Mouse (Mus musculus) activated CD4-positive, CD25-positive, alpha-beta regulatory T cell, adult 4 months (primary cell): ENCODE results near the gene Lyl1. TPM values are rescaled to one million over a fixed set of nuclear protein-coding genes. Genes with fewer than 3 reads are reported as not detected.

Source experiments
- ATAC-seq: one replicate; pipeline ENCODE4 v1.8.0; 2017
- polyA plus RNA-seq, 2 experiments: library from polyadenylated mRNA; unstranded; fragments of 100-300 nt; shearing (Covaris generic); gene quantifications; one replicate each; pipeline ENCODE4 v1.2.1; 2017

The Lyl1 gene
- polyA plus RNA-seq, 2 experiments from 2014 or later: 0.85 to 1.2 TPM

DNA sequence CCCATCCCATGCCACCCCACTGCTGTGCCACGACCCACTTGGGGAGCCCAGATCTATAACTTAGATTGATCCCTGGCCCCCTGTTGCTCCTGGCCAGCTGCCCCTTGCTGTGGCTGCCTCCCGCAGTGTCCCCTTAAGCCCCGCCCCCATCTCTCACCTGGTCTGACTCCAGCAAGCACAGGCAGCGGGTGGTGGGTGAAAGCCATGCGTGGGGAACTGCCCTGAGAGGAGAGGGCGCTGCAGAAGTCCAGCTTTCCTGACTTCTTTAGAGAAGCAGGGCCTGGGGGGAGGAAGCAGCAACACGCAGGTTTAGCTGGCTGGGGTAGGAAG is 22.3 kb downstream of the Lyl1 start:
- ATAC-seq: no peak

DNA sequence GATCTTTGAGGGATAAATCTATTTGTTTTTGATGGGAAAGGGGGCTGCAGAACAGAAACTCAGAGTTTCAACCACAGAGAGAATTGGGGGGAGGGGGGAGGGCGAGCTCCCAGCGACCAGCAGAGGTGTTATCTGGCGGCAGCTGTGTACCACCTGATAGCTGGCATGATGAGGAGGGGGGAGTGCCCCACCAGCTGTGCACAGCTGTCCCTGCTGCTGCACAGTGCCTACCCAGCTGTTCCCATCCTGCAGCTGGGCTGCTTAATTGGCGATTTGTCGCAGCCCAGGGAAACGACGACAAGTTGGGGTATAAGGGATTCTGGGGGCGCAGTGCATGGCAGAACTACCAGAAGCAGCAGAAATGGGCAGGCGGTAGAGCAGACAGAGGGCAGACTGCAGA is 23.4 kb downstream of the Lyl1 start:
- ATAC-seq: no peak

GRCm38 (mm10) chr8:84725246-84725940 is 24.1 kb downstream of the Lyl1 start:
- no peak for ATAC-seq

DNA sequence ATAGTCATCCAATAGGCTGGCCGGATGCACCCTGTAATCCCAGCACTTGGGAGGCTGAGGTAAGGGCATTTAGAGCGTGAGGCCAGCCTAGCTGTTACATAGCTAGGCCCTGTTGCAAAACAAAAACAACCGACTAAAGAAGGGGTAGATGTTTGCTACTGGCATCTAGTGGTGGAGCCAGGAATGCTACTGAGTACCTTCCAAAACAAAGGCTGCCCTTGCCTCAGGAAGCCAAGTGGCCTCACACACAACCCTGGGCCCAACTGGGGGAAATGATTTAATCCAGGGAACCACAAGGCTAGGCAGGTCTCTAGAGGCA is 24.6 kb downstream of the Lyl1 start:
- ATAC-seq: no peak

GRCm38 (mm10) chr8:84728474-84728873 is 27.2 kb downstream of the Lyl1 start:
- no peak for ATAC-seq

DNA sequence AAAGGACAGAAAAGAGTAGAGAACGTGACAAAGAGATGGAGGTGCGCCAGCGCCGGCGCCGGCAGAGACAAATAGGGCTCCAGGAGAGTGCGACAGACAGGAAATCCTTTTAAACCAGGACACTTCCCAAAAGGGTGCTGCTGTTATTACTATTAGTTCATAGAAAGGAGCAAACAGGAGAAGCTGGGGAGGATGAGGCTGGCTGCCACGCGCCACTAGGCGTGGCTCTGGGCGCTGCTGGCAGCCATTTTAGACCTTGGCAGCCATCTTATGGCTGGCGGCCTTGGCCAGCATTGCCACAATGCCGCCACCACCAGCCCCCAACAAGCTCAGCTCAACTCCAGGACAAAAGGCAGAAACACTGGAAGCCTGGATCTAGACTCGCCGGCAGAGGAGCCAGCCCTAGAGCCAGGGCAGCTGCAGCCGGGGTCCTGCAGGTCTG is 28.7 kb downstream of the Lyl1 start:
- no peak for ATAC-seq

GRCm38 (mm10) chr8:84730541-84731370 is 29.5 kb downstream of the Lyl1 start:
- no peak for ATAC-seq

- ATAC-seq: no peak
Measured at GRCm38 (mm10) chr8:84731371-84732177, 30.3 kb downstream of the Lyl1 start.

GRCm38 (mm10) chr8:84732545-84732944 is 31.3 kb downstream of the Lyl1 start:
- ATAC-seq: no peak

DNA sequence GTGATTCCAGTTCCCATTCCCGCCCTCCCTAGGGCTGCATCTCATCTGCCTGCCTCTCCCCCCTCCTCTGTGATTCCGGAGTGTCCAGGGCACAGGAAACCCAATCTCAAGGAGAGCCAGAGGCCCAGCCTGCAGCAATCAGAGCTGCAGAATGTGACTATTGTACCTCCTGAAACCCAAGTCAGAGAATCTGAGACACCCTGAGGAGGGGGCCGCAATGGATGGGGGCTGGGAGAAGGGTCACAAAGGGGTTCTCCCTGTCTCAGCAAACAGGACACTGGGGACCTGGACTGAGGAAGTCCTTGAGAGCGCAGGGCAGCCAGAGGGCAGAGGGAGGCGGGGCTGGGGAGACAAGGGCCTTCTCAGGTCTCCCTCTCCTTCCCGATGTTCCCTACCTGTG is 31.7 kb downstream of the Lyl1 start:
- no peak for ATAC-seq

DNA sequence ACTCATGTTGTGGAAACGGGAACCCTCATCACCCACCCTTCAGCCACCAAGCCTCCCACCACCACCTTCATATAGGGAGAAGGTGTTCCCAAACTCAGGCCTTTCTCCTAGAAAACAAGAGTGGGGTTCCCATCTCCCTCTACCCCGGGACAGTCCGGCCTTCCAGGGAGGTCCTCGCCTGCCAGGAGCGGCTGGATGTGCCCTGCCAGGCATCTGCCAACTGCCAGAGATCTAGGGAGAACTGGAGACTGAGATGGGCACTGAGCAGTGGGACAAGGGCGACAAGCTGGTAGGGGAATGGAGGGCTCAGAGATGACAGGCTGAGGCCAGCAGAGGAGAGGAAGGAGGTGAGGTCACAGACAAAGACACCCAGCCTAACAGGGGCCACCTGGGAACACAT is 32.7 kb downstream of the Lyl1 start:
- no peak for ATAC-seq

- no peak for ATAC-seq
Measured at GRCm38 (mm10) chr8:84734680-84735079, 33.4 kb downstream of the Lyl1 start.

- no peak for ATAC-seq
Measured at GRCm38 (mm10) chr8:84735597-84735996, 34.3 kb downstream of the Lyl1 start.

DNA sequence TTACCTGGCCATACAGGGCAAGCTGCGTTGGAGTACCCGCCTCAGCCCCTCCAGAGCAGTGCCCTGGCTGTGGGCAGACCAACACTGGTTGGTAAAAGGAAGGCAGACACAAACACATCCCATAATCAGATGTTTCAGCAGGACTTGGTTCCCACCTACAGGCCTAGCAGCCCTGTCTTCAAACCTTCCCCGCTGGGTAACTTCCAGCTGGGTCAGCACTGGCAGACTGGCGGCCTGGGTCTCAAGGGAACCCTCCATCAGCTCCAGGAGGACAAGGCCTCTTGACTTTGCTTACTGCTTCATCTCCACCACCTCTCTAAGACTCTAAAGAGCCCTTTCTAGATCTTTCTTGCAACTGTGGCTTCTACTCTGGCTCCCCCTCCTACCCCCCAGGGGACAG is 35.3 kb downstream of the Lyl1 start:
- ATAC-seq: no peak

DNA sequence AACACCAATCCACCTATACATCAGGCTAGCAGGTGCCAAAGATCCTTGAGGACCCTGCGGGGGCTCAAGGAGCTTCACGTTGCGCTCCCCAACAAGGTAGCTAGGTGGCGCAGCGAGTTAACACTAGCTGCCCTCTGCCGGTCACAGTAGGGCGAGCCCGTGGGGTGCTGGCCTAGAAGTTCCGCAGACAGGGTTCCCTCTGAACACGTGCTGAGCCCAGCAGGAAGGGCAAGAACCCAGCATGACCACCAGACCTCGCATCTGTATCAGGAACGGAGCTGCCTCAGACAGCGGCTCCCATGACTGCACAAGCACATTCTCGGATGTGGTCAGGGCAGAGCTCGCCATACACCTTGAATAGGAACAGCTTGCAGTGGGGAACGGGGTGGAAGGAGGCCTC is 36.4 kb downstream of the Lyl1 start:
- ATAC-seq: peak; percentile 96

- no peak for ATAC-seq
Measured at GRCm38 (mm10) chr8:84738266-84738665, 37.0 kb downstream of the Lyl1 start.

DNA sequence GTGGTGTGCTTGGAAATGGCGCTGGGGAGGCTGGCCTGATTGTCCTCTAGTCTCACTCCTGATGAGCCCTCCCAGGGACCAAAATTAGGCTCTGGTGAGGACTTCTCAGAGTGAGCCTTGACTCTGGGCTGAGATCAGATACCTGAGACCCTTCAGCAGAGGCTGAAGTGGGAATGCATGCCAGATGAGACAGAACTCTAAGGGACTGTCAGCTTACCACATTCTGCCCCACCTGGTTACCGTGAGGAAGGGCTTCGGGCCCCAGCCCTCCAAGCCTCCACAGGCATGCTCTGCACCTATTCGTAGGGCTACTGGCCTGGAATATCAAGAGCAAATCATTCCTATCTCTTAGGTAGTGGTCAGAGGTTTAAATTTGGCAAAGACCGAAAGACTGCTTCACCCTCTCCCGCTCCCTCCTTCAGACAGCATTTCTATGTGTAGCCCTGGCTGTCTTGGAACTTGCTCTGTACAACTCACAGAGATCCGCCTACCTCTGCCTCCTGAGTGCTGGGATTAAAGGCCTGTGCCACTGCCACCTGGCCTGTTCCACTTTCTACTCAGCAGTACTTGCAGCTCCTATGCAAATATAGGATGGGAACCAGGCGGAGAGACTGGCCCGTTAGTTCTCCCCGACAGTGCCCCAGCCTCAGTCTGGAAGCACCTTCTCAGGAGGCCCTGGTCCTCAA is 37.6 kb downstream of the Lyl1 start:
- no peak for ATAC-seq

- no peak for ATAC-seq
Measured at GRCm38 (mm10) chr8:84739401-84739742, 38.1 kb downstream of the Lyl1 start.

DNA sequence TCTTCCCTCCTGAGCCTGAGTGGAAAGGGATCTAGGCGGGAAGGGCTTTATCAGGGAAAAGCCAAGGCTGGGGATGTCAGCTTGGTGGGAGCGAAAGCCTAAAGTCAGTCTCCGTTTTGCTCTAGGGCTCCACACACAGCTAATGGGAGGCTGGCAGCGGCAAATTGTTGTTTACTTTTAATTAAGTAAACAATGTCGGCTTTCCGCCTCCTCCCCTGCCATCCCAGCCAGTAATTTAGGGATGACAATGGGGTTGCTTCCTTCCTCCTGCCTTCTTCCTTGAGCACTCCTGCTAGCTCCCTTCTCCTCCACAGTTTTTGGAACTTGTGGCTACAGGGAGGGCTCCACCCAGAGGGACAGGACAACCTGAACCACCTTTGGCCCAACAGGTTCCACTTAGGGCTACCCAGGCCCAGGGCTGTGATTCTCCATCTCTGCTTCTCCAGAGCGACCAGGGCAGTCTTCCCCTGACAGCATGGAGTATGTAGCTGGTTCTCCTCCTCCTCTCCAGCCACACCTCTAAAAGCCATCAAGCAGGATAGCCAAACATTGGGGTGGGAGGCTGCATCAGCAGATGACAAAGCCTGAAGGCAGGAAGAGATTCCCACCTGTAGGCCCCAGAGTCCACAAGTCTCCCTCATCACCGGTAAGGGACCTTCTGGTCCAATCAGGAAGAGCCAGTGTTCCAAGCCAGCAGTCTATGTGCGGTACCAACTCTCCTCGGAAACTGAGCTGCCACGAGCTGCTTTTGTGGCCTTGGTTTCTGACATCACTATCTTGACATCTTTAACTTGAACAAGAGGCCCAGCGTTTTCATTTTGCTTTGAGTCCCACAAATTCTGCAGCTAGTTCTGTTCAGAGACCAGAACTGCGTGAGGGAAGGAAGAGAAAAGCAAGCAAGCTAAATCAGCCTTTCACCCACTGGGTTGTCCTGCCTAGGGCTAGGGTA is 39.9 kb downstream of the Lyl1 start:
- ATAC-seq: no peak

DNA sequence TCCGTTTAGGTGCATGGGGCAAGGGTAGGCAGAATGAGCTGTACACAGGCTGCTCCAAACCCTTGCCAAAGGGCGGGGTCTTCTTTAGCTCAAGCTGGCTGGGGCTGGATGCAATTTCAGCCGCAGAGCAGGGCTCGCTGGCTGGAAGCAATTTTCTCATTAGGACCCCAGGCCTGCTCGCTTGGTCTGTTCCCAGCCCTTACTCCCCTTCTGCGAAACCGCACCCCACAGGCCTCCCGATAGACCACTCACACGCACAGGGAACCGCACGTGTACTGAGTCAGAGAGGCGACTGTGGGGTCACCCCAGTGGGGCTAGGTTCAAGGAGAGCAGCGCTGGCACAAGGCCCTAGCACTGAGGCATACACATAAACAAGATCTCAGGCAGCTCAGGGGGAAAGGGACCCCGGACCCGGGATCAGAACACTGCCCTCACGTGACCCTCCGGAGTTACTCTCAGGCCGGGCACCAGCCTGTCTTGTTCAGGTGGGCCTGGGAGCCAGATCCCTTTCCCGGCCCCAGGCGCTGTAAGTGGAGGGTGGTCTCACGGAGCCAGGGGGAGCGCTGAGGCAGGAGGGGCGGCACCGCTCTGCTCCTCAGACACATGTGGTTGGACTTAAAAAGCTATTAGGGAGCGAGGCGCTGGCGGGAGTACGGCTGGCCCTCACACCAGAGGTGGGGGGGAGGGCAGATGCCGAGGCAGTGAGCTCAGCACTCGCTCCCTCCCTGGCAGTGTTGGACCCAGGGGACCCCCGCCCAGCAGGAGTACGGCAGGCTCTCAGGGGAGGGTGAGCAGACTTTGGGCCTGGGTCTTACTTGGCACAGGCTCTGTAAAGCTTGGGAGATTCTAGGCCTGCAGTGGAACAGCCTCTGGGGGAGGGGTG is 41.2 kb downstream of the Lyl1 start:
- no peak for ATAC-seq

GRCm38 (mm10) chr8:84743054-84743415 is 41.8 kb downstream of the Lyl1 start:
- ATAC-seq: no peak
